Mouse (Mus musculus): ENCODE measurements around the gene Tbc1d10c. TPM values are rescaled to one million over a fixed set of nuclear protein-coding genes. Genes with fewer than 3 reads are reported as not detected.
A peak's percentile ranks its signal among the peaks of the same experiment; 100 is the strongest.

Tbc1d10c gene
- polyA plus RNA-seq (2014; fragmentation: Nextera tagmentation; extraction: Ambion mirVana), result 0.68 and 1.1 TPM in 2 replicates

- Histone ChIP-seq H3K36me3 (ENCODE audit: control insufficient read depth, insufficient read depth, low read length) (peaks cover 12% of the 10 kb centered on the region), H3K27me3 (ENCODE audit: control insufficient read depth, insufficient read depth, low read length) (no peaks in the 10 kb centered on the region), H3K9ac (ENCODE audit: low read length) (peak within 1 kb of the TSS; percentile 96), H3K9me3 (ENCODE audit: control insufficient read depth, low read length) (no peaks in the 10 kb centered on the region), H3K4me1 (ENCODE audit: control insufficient read depth, insufficient read depth, low read length) (peaks cover 10% of the 10 kb centered on the region), H3K27ac (ENCODE audit: low read depth, low read length) (peak within 1 kb of the TSS; percentile 85), H3K4me2 (ENCODE audit: low read depth) (peak within 1 kb of the TSS; percentile 90), H3K4me3 (ENCODE audit: low read depth, low read length) (peak within 1 kb of the TSS; percentile 98)
- DNase-seq (ENCODE audit: low spot score), result no peak
- WGBS, result 68% methylated on average over 4 of the region's 4 CpGs
- no peak for ATAC-seq (ENCODE audit: insufficient read depth, low FRiP score, low TSS enrichment)
These were observed at the start of gene Tbc1d10c for GRCm38 (mm10) chr19:4190831-4191334. Gene Tbc1d10c (minus strand): TSS chr19:4191284.

- Histone ChIP-seq H3K36me3 (ENCODE audit: control insufficient read depth, insufficient read depth, low read length) (no peaks in the 10 kb centered on the region), H3K27me3 (ENCODE audit: control insufficient read depth, insufficient read depth, low read length) (no peaks in the 10 kb centered on the region), H3K4me2 (ENCODE audit: low read depth) (no peak overlapping the region), H3K27ac (ENCODE audit: low read depth, low read length) (no peak overlapping the region), H3K4me3 (ENCODE audit: low read depth, low read length) (no peak overlapping the region), H3K9me3 (ENCODE audit: control insufficient read depth, low read length) (no peaks in the 10 kb centered on the region), H3K9ac (ENCODE audit: low read length) (no peak overlapping the region), H3K4me1 (ENCODE audit: control insufficient read depth, insufficient read depth, low read length) (no peaks in the 10 kb centered on the region)
- no peak for DNase-seq (ENCODE audit: low spot score)
- 53% methylated on average over 8 of the region's 8 CpGs for WGBS
- no peak for ATAC-seq (ENCODE audit: insufficient read depth, low FRiP score, low TSS enrichment)
These were observed 49.2 kb upstream of the Tbc1d10c start for GRCm38 (mm10) chr19:4240247-4240668.

GRCm38 (mm10) chr19:4234548-4234947 is 43.5 kb upstream of the Tbc1d10c start:
- Histone ChIP-seq H3K4me3 (ENCODE audit: low read depth, low read length) (no peak overlapping the region), H3K27ac (ENCODE audit: low read depth, low read length) (no peak overlapping the region)
- WGBS, result 78% methylated on average over 4 of the region's 4 CpGs

DNA sequence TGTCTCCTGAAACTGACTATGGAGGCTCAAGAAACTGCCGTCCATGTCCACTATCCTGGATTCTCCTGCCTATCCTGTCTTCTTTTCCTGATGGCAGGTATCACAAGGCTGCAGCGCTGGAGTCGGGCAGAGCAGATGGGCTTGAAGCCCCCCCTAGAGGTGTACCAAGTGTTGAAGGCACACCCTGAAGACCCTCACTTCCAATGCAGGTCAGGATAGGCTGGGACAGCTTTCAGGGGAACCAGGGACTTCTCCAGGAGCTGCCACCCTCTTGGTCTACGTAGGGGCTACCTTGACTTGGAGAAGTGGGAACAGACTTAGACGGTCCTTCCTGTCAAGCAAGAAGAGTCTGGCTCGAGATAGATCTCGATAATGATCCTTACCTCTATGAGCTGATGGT is 41.6 kb upstream of the Tbc1d10c start:
- ATAC-seq (ENCODE audit: insufficient read depth, low FRiP score, low TSS enrichment), result no peak

More at GRCm38 (mm10) chr19:4234548-4234947, 43.5 kb upstream of the Tbc1d10c start:
- no peak overlapping the region for H3K4me2 ChIP-seq (ENCODE audit: low read depth)
- no peak overlapping the region for H3K9ac ChIP-seq (ENCODE audit: low read length)
- no peaks in the 10 kb centered on the region for H3K36me3 ChIP-seq (ENCODE audit: control insufficient read depth, insufficient read depth, low read length)
- H3K9me3 ChIP-seq (ENCODE audit: control insufficient read depth, low read length), result no peaks in the 10 kb centered on the region
- ATAC-seq (ENCODE audit: insufficient read depth, low FRiP score, low TSS enrichment) (no peak), DNase-seq (ENCODE audit: low spot score) (no peak)
- H3K4me1 ChIP-seq (ENCODE audit: control insufficient read depth, insufficient read depth, low read length), result peaks cover 3% of the 10 kb centered on the region; the same call in 1 of the 2 replicates
- H3K27me3 ChIP-seq (ENCODE audit: control insufficient read depth, insufficient read depth, low read length), result no peaks in the 10 kb centered on the region

GRCm38 (mm10) chr19:4232186-4232572 is 41.1 kb upstream of the Tbc1d10c start:
- no peaks in the 10 kb centered on the region for H3K27me3 ChIP-seq (ENCODE audit: control insufficient read depth, insufficient read depth, low read length)
- H3K4me2 ChIP-seq (ENCODE audit: low read depth), result peak overlapping the region; percentile 74
- H3K4me3 ChIP-seq (ENCODE audit: low read depth, low read length), result peak overlapping the region; percentile 46
- no peaks in the 10 kb centered on the region for H3K9me3 ChIP-seq (ENCODE audit: control insufficient read depth, low read length)
- H3K27ac ChIP-seq (ENCODE audit: low read depth, low read length), result no peak overlapping the region
- peaks cover 3% of the 10 kb centered on the region; the same call in 1 of the 2 replicates for H3K4me1 ChIP-seq (ENCODE audit: control insufficient read depth, insufficient read depth, low read length)
- ATAC-seq (ENCODE audit: insufficient read depth, low FRiP score, low TSS enrichment), result no peak
- H3K9ac ChIP-seq (ENCODE audit: low read length), result peak overlapping the region; percentile 57
- DNase-seq (ENCODE audit: low spot score), result no peak
- 73% methylated on average over 2 of the region's 2 CpGs for WGBS
- H3K36me3 ChIP-seq (ENCODE audit: control insufficient read depth, insufficient read depth, low read length), result no peaks in the 10 kb centered on the region

More for the DNA sequence above, 41.6 kb upstream of the Tbc1d10c start:
- WGBS, result 76% methylated on average over 7 of the region's 7 CpGs
- peaks cover 3% of the 10 kb centered on the region; the same call in 1 of the 2 replicates for H3K4me1 ChIP-seq (ENCODE audit: control insufficient read depth, insufficient read depth, low read length)
- no peaks in the 10 kb centered on the region for H3K9me3 ChIP-seq (ENCODE audit: control insufficient read depth, low read length)
- H3K9ac ChIP-seq (ENCODE audit: low read length), result no peak overlapping the region; the same call in 1 of the 2 replicates
- H3K27me3 ChIP-seq (ENCODE audit: control insufficient read depth, insufficient read depth, low read length), result no peaks in the 10 kb centered on the region
- no peak overlapping the region for H3K27ac ChIP-seq (ENCODE audit: low read depth, low read length)
- H3K4me3 ChIP-seq (ENCODE audit: low read depth, low read length), result no peak overlapping the region; the same call in 1 of the 2 replicates
- no peak for DNase-seq (ENCODE audit: low spot score)
- H3K36me3 ChIP-seq (ENCODE audit: control insufficient read depth, insufficient read depth, low read length), result no peaks in the 10 kb centered on the region
- H3K4me2 ChIP-seq (ENCODE audit: low read depth), result no peak overlapping the region

GRCm38 (mm10) chr19:4231253-4232185 is 40.4 kb upstream of the Tbc1d10c start, which contains the start of gene Pold4:
Gene Pold4 (plus strand): TSS chr19:4231899.
- Histone ChIP-seq H3K4me2 (ENCODE audit: low read depth) (peak within 1 kb of the TSS; percentile 74), H3K27me3 (ENCODE audit: control insufficient read depth, insufficient read depth, low read length) (no peaks in the 10 kb centered on the region), H3K9me3 (ENCODE audit: control insufficient read depth, low read length) (no peaks in the 10 kb centered on the region), H3K9ac (ENCODE audit: low read length) (peak within 1 kb of the TSS; percentile 57), H3K4me3 (ENCODE audit: low read depth, low read length) (peak within 1 kb of the TSS; percentile 46), H3K36me3 (ENCODE audit: control insufficient read depth, insufficient read depth, low read length) (no peaks in the 10 kb centered on the region), H3K4me1 (ENCODE audit: control insufficient read depth, insufficient read depth, low read length) (peaks cover 3% of the 10 kb centered on the region; the same call in 1 of the 2 replicates), H3K27ac (ENCODE audit: low read depth, low read length) (no peak within 1 kb of the TSS)
- 14% methylated on average over 26 of the region's 26 CpGs for WGBS
- peak; percentile 89 for ATAC-seq (ENCODE audit: insufficient read depth, low FRiP score, low TSS enrichment)
- peak; percentile 88 for DNase-seq (ENCODE audit: low spot score)

DNA sequence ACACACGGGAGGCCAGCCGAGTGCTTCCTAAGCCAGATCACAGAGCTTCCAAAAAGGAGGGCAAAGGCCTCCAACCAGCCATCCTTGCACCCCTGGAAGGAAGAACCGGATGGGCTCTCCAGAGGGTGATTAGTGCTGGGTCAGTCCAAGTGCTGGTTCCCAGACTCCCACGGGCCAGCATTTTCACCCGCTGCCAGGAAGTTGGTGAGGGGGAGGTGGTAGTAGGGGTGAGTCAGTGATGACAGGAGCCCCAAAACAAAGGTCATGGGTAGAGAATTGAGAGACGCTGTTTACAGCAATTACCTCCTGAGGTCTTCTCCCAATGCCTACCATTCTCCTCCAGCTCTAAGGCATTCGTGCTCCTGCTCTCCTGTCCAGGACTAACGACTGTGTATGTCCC is 39.3 kb upstream of the Tbc1d10c start:
- no peak overlapping the region for H3K9ac ChIP-seq (ENCODE audit: low read length)
- H3K27me3 ChIP-seq (ENCODE audit: control insufficient read depth, insufficient read depth, low read length), result no peaks in the 10 kb centered on the region
- DNase-seq (ENCODE audit: low spot score), result no peak
- no peaks in the 10 kb centered on the region for H3K36me3 ChIP-seq (ENCODE audit: control insufficient read depth, insufficient read depth, low read length)
- no peak overlapping the region for H3K27ac ChIP-seq (ENCODE audit: low read depth, low read length)
- WGBS, result 68% methylated on average over 8 of the region's 8 CpGs
- ATAC-seq (ENCODE audit: insufficient read depth, low FRiP score, low TSS enrichment), result no peak
- peaks cover 3% of the 10 kb centered on the region; the same call in 1 of the 2 replicates for H3K4me1 ChIP-seq (ENCODE audit: control insufficient read depth, insufficient read depth, low read length)
- H3K9me3 ChIP-seq (ENCODE audit: control insufficient read depth, low read length), result no peaks in the 10 kb centered on the region
- H3K4me2 ChIP-seq (ENCODE audit: low read depth), result no peak overlapping the region
- H3K4me3 ChIP-seq (ENCODE audit: low read depth, low read length), result no peak overlapping the region

GRCm38 (mm10) chr19:4229451-4230076 is 38.5 kb upstream of the Tbc1d10c start:
- DNase-seq (ENCODE audit: low spot score) (no peak), ATAC-seq (ENCODE audit: insufficient read depth, low FRiP score, low TSS enrichment) (no peak)
- peaks cover 3% of the 10 kb centered on the region; the same call in 1 of the 2 replicates for H3K4me1 ChIP-seq (ENCODE audit: control insufficient read depth, insufficient read depth, low read length)
- no peaks in the 10 kb centered on the region for H3K36me3 ChIP-seq (ENCODE audit: control insufficient read depth, insufficient read depth, low read length)
- H3K4me3 ChIP-seq (ENCODE audit: low read depth, low read length), result no peak overlapping the region
- H3K27ac ChIP-seq (ENCODE audit: low read depth, low read length), result no peak overlapping the region
- H3K4me2 ChIP-seq (ENCODE audit: low read depth), result no peak overlapping the region
- H3K9me3 ChIP-seq (ENCODE audit: control insufficient read depth, low read length), result no peaks in the 10 kb centered on the region
- 0 out of 2 replicates have a peak overlapping the region, but pooled peaks have one; percentile 8 for H3K9ac ChIP-seq (ENCODE audit: low read length)
- no peaks in the 10 kb centered on the region for H3K27me3 ChIP-seq (ENCODE audit: control insufficient read depth, insufficient read depth, low read length)
- WGBS, result 38% methylated on average over 9 of the region's 9 CpGs

Data from neural tube, embryonic 11.5 days (tissue).